Mouse (Mus musculus) adrenal gland, postnatal 4 days (tissue): ENCODE measurements around the gene B3gnt6. TPM values are rescaled to one million over a fixed set of nuclear protein-coding genes. Genes with fewer than 3 reads are reported as not detected.

Source experiments
- DNase-seq, 2 experiments: peaks; one replicate each; pipeline ENCODE4 v3.0.0; 2021 to 2022; ENCODE audit warnings: low spot score in 2 of 2, mixed read lengths in 2 of 2
- total RNA-seq, 2 experiments: library from RNA; stranded (reverse); gene quantifications; 2 replicates each; pipeline ENCODE4 v1.2.3; 2021

The B3gnt6 gene
- total RNA-seq, 2 experiments from 2014 or later: 1.3 to 1.8 TPM

- no peak for DNase-seq
These were observed 48.8 kb downstream of the B3gnt6 start for GRCm38 (mm10) chr7:98150525-98150924.

DNA sequence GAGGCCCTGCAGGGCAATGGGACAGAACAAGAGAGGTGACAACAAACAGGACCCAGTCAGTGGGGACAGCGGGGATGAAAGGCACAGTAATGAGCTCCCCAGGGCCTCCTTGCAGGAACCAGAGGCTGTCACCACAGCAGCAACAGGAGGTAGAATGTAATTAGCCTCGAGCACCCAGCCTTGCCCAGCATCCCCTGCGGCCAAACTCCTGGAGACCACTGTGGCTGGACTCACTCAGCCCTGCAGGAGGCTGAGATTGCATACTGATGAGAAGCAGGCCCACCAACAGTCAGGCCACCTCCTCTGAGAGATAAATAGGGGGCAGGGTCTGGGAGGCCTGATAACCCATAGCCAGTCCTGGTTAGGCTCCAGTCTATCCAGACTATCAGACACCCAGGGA is 49.5 kb downstream of the B3gnt6 start:
- DNase-seq: no peak

DNA sequence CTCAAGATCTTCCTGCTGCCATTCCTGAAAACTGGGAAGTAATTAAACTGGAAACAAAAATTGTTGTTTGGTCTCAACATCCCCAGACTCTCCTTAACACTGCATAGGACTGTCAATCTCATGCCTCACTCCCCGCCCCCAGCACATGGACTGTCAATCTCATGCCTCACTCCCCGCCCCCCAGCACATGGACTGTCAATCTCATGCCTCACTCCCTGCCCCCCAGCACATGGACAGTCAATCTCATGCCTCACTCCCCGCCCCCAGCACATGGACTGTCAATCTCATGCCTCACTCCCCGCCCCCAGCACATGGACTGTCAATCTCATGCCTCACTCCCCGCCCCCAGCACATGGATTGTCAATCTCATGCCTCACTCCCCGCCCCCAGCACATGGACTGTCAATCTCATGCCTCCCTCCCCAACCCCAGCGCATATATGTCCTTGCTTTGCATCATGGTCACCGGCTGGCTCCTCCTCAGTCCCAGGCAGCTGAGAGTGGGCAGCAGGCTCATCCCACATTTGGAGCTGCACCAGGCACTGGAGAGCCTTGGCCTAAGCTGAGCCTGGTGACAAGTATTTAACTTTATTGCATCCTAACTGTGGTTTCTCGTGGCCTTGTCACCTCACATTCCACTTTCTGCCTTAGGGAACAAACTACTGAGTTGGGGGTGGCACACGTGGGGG is 50.4 kb downstream of the B3gnt6 start:
- DNase-seq: no peak

GRCm38 (mm10) chr7:98147766-98148165 is 51.5 kb downstream of the B3gnt6 start:
- peak in 1 of 2 experiments; percentile 28 for DNase-seq

- no peak for DNase-seq
These were observed 52.8 kb downstream of the B3gnt6 start for GRCm38 (mm10) chr7:98146447-98146845.

DNA sequence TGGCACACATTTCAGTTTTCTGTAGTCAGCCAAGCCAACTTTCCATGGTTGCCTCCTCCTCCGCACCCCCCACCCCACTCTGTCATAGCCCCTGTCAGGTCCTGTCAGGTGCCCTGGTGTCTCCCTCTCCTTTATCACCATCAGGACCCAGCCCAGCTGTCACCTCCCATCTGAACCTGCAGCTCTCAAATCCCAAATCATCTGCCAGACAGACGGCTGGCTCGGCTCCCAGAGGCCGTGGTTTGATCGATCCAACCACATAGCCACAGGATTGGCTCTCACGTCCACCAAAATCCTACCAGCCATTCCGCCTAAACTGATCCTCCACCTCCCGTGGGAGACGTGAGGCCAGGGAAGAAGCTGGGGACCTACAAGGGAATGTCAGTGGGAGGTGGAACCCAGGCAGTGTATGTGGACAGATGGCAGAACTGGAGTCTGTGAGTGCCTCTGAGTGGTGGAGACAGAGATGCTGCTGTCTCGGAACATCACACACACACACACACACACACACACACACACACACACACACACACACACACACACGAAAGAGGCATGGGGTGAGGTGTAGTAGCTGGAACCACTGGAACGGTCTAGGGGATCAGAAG is 53.3 kb downstream of the B3gnt6 start:
- no peak for DNase-seq

DNA sequence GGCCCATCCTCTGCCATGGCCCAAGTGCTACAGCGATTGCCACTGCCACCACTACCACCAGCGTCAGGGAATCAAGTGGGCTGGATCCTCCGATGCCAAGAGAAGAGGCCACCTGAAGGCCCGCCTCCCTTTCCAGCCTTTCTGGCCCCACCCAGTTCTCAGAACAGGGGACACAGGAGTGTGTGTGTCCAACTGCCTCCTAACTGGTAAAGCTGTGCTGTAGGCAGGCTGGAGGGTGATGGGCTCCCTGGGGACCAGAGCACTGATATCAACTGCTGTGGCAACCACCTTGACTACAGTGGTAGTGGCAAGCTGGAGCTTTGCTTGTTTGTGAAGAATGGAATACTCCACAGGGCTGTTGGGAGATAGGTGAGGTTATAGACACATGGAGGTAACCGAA is 53.9 kb downstream of the B3gnt6 start, which contains the start of gene Omp:
Gene Omp (minus strand): TSS at position 101 of the 400 bp plus-strand sequence.
- DNase-seq: no peak

GRCm38 (mm10) chr7:98142648-98143047 is 56.6 kb downstream of the B3gnt6 start:
- DNase-seq: no peak

Other genes with a start within 250 kb of the B3gnt6 start
- 100 to 1,000 TPM; 132 to 153 TPM for gene Myo7a, start 80.0 kb downstream of the B3gnt6 start, total RNA-seq
- 1 to 10 TPM in 1 of 2 experiments, under 1 TPM in 1; 0.79 to 1.3 TPM for gene Omp, start 54.0 kb downstream of the B3gnt6 start, total RNA-seq
- 10 to 100 TPM; 15.6 to 18.7 TPM for gene Capn5, start 21.2 kb downstream of the B3gnt6 start, total RNA-seq
- gene Acer3, start 121.7 kb upstream of the B3gnt6 start, total RNA-seq: 10 to 100 TPM; 20.3 to 24.2 TPM
- gene Tsku, start 161.8 kb upstream of the B3gnt6 start, total RNA-seq: 10 to 100 TPM; 10.3 to 12.1 TPM
- not detected for gene Gucy2d, start 240.9 kb upstream of the B3gnt6 start, total RNA-seq